Mouse (Mus musculus) cerebellum, postnatal 10 days (tissue): ENCODE measurements around the gene Ugt1a5.
A peak's percentile ranks its signal among the peaks of the same experiment; 100 is the strongest.

Experiments used
- DNase-seq, 2 experiments: peaks; one replicate each; pipeline ENCODE4 v3.0.0; 2021; ENCODE audit warnings: mixed read lengths in 2 of 2

Ugt1a5 gene

GRCm38 (mm10) chr1:88245881-88246280 lies 80.1 kb downstream of the Ugt1a5 start:
- no peak for DNase-seq

DNA sequence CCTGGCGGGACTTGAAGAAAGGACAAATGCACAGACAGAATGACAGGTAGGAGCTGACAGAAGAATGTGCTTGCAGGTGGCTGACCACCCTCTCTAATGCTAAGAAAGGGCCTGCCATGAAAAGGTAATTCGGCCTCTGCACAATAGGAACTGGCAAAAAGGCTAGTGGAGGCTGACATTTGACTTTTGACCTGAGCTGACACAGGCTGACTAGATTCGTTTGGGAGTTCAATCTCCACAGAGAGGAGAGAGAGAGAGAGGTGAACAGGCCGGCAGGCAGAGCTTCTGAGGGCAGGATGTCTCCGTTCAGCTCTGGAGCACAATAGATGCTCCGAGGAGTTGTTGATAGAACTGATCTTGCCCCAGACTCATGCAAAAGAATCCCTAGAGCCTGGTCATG lies 80.6 kb downstream of the Ugt1a5 start:
- no peak for DNase-seq

DNA sequence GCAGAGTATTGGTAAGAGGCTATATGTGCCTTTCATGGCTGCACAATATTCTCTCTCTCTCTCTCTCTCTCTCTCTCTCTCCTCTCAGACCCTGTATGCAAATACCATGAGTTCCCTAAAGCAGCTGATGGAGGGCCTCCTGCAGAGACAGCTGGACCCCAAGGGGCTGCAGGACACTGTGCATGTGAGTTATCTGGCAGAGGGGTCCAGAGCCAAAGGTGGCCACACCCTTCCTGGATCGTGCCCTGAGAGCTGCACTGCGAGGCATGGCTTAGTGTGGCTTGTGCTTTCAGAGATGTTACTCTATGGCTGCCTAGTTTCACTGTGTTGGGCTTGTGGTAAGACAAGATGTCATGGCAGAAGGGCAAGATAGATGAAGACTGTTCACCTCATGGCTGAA lies 81.8 kb downstream of the Ugt1a5 start:
- DNase-seq: no peak

GRCm38 (mm10) chr1:88248658-88249057 lies 82.8 kb downstream of the Ugt1a5 start:
- peak; percentile 53 to 54 for DNase-seq

GRCm38 (mm10) chr1:88249596-88249995 lies 83.8 kb downstream of the Ugt1a5 start:
- DNase-seq: no peak

- no peak for DNase-seq
These were observed 84.2 kb downstream of the Ugt1a5 start for GRCm38 (mm10) chr1:88250023-88250422.

- DNase-seq: no peak
These were observed 87.3 kb downstream of the Ugt1a5 start for GRCm38 (mm10) chr1:88253106-88253505.

DNA sequence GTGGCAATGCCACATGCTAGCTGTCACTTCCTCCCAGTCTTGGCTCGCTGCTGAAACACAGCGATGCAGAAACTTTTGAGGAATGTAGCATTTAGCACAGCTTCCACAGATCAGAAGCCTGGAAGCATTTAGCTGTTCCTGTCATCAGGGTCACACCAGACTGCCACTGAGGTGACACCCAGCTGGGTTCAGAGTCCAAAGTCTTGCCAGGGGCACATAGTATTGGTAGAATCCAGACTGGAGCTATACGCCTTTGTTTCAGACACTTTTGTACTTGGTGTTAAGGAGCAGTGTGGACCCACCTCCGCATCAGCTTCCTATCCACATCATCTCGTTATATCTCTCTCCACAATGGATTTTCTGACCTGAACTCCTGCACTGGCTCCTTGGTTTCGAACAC lies 87.7 kb downstream of the Ugt1a5 start:
- DNase-seq: no peak

GRCm38 (mm10) chr1:88254793-88255465 lies 89.1 kb downstream of the Ugt1a5 start:
- DNase-seq: peak; percentile 89 to 93

GRCm38 (mm10) chr1:88255466-88255857 lies 89.7 kb downstream of the Ugt1a5 start:
- peak in 1 of 2 experiments; percentile 61 for DNase-seq

DNA sequence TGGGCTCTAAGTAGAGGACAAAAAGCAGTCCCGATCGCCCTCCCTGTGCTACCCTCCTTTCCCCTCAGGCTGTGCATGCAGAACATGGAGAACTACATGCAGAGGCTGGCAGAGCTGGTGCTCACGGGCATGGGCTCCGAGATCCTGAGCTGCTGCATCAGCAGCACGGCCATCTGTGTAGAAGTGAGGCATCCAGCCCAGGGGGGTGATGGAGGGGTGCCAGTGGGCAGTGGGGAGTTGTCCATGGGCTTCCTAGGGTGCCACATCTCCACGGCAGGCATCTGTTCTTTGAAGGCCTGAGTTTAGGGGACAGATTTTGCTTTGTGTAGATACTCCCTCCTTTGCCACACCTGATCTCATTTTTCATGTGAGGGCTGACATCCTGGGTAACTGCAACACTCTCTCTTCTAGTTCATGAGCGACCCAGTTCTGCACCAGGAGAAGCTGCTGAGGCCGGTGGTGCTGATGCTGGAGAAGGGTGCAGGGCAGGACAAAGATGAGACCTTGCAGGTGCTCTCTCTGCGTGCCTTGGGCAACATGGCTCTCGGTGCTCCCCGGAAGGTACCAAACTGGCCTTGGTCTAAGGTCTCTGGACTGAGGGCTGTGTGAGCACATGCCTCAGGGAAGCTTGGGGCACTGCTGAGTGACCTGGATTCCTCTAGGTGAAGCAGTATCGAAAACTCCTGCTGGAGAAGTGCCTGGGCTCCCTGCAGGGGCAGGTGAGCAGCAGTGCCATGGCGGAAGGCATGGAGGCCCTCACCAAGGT lies 90.4 kb downstream of the Ugt1a5 start:
- peak; percentile 86 to 87 for DNase-seq

GRCm38 (mm10) chr1:88256886-88257663 lies 91.3 kb downstream of the Ugt1a5 start:
- peak in 1 of 2 experiments; percentile 44 for DNase-seq

GRCm38 (mm10) chr1:88257681-88258080 lies 91.9 kb downstream of the Ugt1a5 start:
- DNase-seq: peak; percentile 40 to 58

GRCm38 (mm10) chr1:88258361-88258760 lies 92.5 kb downstream of the Ugt1a5 start:
- peak; percentile 54 to 56 for DNase-seq

GRCm38 (mm10) chr1:88258881-88259642 lies 93.2 kb downstream of the Ugt1a5 start:
- DNase-seq: peak; percentile 87 to 88

DNA sequence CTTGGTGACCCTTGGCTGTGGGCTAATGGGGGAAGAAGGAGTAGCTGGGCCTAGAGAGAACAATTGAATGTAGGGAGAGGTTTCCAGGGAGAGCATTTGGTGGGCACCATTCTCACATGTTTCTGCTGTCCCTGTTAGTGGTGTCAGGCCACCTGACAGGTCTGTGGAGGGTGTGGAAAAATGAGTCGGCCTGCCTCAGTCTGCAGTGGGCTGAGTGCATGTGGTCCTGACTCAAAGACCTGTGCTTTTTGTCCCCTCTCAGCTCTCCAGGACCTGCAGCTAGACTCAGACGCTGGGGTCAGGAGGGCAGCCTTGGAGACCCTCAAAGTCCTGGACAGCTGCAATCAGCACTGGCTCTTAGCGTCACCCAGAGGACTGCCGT lies 93.8 kb downstream of the Ugt1a5 start:
- peak in 1 of 2 experiments; percentile 51 for DNase-seq

DNA sequence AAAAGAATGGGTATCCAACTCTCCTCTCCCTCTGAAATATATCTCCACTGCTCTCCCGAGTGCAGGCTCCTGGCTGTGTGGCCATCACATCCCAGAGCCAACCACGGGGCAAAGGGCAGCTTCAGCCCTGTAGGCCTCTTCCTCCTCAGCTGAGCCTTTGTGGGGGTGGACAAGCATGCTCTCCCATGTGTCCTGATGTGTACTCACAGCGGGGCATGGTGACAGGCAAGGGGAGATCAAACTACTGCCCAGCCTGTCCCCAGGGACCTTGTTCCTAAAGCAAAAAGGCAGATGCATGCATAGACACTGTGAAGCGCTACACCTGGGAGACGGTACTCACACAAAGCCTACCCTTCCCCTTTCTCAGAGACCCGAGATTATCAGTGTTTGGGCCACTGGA lies 94.3 kb downstream of the Ugt1a5 start:
- peak; percentile 73 to 79 for DNase-seq

GRCm38 (mm10) chr1:88260604-88261377 lies 95.0 kb downstream of the Ugt1a5 start:
- DNase-seq: peak in 1 of 2 experiments; percentile 50

- DNase-seq: peak; percentile 35 to 46
These were observed 95.9 kb downstream of the Ugt1a5 start for GRCm38 (mm10) chr1:88261706-88262105.

DNA sequence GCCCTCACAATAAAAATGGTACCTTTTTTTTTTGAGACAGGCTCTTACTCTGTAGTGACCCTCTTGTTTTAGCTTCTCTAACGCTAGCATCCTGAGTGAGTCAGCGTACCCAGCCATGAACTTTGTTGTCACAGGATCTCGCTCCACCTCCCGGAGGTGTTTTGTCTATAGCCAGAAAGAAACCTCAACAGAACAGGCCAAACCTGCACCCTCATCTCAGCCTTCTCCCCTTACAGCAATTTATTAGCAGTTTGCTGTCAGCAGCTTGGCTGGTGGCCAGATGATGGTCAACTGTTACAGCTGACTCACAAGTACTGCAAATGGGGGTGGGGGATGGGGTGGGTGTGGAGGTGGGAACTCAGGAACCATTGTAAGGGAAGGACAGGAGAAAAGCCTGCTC lies 96.4 kb downstream of the Ugt1a5 start:
- DNase-seq: peak; percentile 76

- DNase-seq: peak; percentile 25 to 30
These were observed 97.1 kb downstream of the Ugt1a5 start for GRCm38 (mm10) chr1:88262961-88263360.

GRCm38 (mm10) chr1:88263778-88264177 lies 98.0 kb downstream of the Ugt1a5 start:
- peak in 1 of 2 experiments; percentile 9 for DNase-seq
